Mouse (Mus musculus) kidney, embryonic 14.5 days (tissue): Measurements from ENCODE around the gene Vhl. TPM values are rescaled to one million over a fixed set of nuclear protein-coding genes. Genes with fewer than 3 reads are reported as not detected.

Source experiments
- ATAC-seq: fragments of 200-750 bp; cut with Nextera tagmentation; 2 replicates; pipeline ENCODE4 v1.8.0; 2017; ENCODE audit warnings: moderate number of reproducible peaks, mild to moderate bottlenecking, moderate TSS enrichment, moderate library complexity; ENCODE audit not compliant: low FRiP score, low TSS enrichment
- H3K27ac ChIP-seq: fragments of 300-500 bp; sonication (generic); 2 replicates; pipeline ENCODE4 v1.5.1; 2014; ENCODE audit warnings: low read depth, mild to moderate bottlenecking, low read length, moderate library complexity, mixed read lengths
- H3K27me3 ChIP-seq: fragments of 300-500 bp; sonication (generic); 2 replicates; pipeline ENCODE4 v1.6.1; 2014; ENCODE audit warnings: mild to moderate bottlenecking, low read length; ENCODE audit not compliant: control insufficient read depth, insufficient read depth
- H3K36me3 ChIP-seq: fragments of 300-500 bp; sonication (generic); 2 replicates; pipeline ENCODE4 v1.6.1; 2014; ENCODE audit warnings: low read length, mixed read lengths; ENCODE audit not compliant: control insufficient read depth, insufficient read depth
- H3K4me1 ChIP-seq: fragments of 300-500 bp; sonication (generic); 2 replicates; pipeline ENCODE4 v1.6.1; 2014; ENCODE audit warnings: low read length, mixed read lengths; ENCODE audit not compliant: control insufficient read depth, insufficient read depth
- H3K4me2 ChIP-seq: fragments of 300-500 bp; sonication (generic); replicated peaks from 2 replicates; pipeline ENCODE4 v1.6.1; 2014; ENCODE audit warnings: low read depth, mild to moderate bottlenecking, low read length
- H3K4me3 ChIP-seq: fragments of 300-500 bp; sonication (generic); 2 replicates; pipeline ENCODE4 v1.5.1; 2014; ENCODE audit warnings: mild to moderate bottlenecking, low read length
- H3K9ac ChIP-seq: fragments of 300-500 bp; sonication (generic); 2 replicates; pipeline ENCODE4 v1.6.1; 2014; ENCODE audit warnings: low read depth, mild to moderate bottlenecking, low read length, moderate library complexity
- H3K9me3 ChIP-seq: fragments of 300-500 bp; sonication (generic); 2 replicates; pipeline ENCODE4 v1.6.1; 2016; ENCODE audit warnings: low read length; ENCODE audit not compliant: control insufficient read depth
- WGBS: fragments of 180-500 bp; shearing (Covaris S2); extraction: QIAGEN DNeasy Blood & Tissue Kit; methylation state at CpG from one replicate; pipeline ENCODE4 v1.1.7; 2014; 5-methylcytosine and 5-hydroxymethylcytosine counted together
- polyA plus RNA-seq: library from polyadenylated mRNA; unstranded; fragments of >200 nt; fragmentation: Nextera tagmentation; extraction: Ambion mirVana; gene quantifications from 2 replicates; pipeline ENCODE4 v1.2.1, GENCODE M21; 2014

Vhl gene
- polyA plus RNA-seq, 1 experiment from 2014 or later = 40.7 TPM

DNA sequence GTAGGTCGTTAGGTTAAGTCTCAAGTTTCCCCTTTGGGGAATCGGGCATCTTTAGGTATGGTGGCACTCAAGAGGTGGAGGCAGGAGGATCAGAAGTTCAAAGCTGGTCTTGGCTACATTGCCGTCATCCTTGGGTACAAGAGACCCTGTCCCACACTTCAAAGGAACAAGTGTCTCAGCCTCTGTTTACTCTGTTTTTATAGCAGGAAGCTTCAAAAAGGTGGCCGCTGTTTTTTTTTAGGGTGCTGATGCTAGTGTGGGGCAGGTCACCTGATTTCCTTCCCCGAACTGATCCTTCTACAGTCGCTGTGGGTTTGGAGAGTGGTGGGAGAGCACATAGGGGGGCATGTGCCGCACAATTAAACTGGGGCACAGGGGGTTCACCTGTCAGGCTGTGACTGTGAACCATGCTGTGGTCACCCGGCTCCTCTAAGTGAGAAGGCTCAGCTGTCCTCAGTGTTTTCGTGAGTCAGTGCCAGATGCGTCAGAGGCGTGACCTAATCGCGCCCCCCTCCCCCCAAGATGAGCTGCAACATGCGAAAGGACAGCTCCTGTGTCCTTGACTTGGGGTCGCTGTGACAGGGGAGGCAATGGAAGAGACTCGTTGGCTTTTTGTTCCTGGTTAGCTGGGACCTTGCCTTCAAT, 31.1 kb downstream of the Vhl start:
- Histone ChIP-seq H3K4me1 (0 out of 2 replicates have a peak, but pooled peaks cover 4% of the 10 kb centered on the region), H3K27ac (no peak overlapping the region), H3K36me3 (no peaks in the 10 kb centered on the region), H3K9ac (no peak overlapping the region), H3K4me2 (no peak overlapping the region), H3K4me3 (no peak overlapping the region), H3K9me3 (no peaks in the 10 kb centered on the region), H3K27me3 (no peaks in the 10 kb centered on the region)
- no peak for ATAC-seq
- 44% methylated on average over 16 of the region's 16 CpGs for WGBS

DNA sequence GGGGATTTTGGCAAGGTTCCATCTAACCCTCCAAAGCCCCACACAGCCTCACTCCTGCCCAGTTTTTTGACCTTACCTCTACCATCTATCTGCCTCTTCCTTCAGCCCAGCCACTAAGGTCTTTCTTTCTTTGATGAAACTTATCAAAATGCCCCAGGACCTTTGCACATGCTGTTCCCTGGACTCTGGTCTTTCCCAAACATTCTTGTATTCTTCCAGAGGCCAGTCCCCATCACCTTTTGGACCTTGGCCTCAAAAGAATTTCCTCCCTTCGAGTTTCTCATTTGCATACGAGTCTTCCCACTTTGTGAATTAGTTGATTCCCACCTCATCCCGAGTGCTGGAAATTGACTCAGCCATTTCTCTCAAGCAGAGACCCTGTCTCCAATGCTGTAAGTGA, 31.7 kb downstream of the Vhl start:
- no peak for ATAC-seq
- no peak overlapping the region for H3K4me2 ChIP-seq
- no peaks in the 10 kb centered on the region for H3K27me3 ChIP-seq
- no peak overlapping the region for H3K27ac ChIP-seq
- peaks cover 7% of the 10 kb centered on the region; the same call in 1 of the 2 replicates for H3K4me1 ChIP-seq
- 88% methylated on average over 3 of the region's 3 CpGs for WGBS
- no peaks in the 10 kb centered on the region for H3K36me3 ChIP-seq
- H3K4me3 ChIP-seq = no peak overlapping the region
- no peaks in the 10 kb centered on the region for H3K9me3 ChIP-seq
- H3K9ac ChIP-seq = no peak overlapping the region

DNA sequence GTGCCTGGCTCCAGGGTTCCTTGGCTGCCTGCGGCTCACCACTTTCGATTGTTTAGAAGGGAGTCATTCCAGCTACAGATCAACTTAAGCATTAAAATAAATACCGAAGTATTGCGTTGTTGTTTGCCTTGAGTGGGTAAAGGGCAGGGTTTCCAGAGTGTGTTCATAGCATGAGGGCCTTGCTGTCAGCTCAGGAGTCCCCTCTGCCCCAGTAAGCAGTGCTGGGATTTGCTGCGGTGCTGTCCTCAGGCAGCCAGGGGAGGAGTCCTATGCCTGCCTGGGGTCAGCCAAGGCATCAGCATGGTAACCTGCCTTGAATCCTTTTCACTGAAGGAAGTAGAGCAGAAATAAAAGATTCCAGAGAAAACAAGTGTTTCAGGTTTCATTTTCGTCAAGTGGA, 33.1 kb downstream of the Vhl start:
- 69% methylated on average over 6 of the region's 6 CpGs for WGBS
- Histone ChIP-seq H3K9ac (no peak overlapping the region), H3K4me2 (no peak overlapping the region), H3K4me1 (peaks cover 19% of the 10 kb centered on the region), H3K27me3 (no peaks in the 10 kb centered on the region), H3K4me3 (no peak overlapping the region), H3K36me3 (no peaks in the 10 kb centered on the region), H3K9me3 (no peaks in the 10 kb centered on the region), H3K27ac (no peak overlapping the region)
- no peak for ATAC-seq

DNA sequence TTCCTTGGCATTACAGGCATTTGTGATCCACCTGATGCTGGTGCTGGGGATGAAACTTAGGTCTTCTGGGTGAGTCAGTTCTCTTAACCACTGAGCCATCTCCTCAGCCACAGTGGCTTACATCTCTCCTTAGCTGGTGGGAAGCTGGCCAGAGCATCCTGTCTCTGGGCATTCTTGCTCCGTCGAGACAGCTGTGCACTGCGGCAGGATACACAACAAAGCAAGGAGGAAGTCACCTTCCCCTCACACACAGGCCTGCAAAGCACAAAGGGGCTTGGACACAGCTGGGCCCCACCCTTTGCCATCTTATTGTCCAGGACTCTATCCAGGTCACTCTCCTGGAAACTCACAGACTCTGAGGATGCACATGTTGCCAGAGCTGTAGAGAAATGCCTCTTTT, 34.5 kb downstream of the Vhl start:
- peaks cover 22% of the 10 kb centered on the region for H3K4me1 ChIP-seq
- 65% methylated on average over 3 of the region's 3 CpGs for WGBS
- ATAC-seq = no peak

DNA sequence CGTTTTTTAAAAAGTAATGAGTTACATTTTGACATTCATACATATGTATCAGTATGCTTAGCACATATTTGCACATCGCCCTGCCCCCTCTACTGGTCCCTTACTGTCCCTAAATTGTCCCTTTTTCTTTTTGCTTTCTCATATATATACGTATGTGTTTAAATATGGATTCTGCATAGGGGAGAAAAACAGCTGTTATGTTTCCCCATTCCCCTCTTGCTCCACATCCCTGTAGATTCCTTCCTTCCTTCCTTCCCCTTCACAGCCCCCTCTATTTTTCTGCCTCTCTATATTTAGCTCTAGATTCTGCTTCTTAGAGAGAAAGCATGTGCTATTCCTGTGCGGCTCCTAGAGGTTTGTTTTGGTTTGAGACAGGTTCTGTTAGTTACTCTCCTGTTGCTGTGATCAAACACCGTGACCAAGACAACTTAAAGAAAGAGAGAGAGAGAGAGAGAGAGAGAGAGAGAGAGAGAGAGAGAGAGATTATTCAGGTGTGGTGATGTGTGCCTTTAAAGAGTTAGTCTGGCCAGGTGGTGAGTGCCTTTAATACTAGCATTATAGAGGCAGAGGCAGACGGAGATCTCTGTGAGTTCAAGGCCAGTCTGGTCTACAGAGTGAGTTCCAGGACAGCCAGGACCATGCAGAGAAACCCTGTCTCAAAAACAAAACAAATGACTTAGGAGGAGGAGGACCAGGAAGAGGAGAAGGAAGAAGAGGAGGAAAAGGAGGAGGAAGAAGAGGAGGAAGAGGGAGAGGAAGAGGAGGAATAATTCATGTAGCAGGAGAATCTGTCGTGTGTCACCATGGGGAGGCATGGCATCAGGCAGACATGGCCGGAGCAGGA, 36.1 kb downstream of the Vhl start:
- Histone ChIP-seq H3K36me3 (no peaks in the 10 kb centered on the region), H3K27ac (peak overlapping the region; percentile 12; the same call in 1 of the 2 replicates), H3K9me3 (no peaks in the 10 kb centered on the region), H3K27me3 (no peaks in the 10 kb centered on the region), H3K4me2 (no peak overlapping the region), H3K4me3 (no peak overlapping the region), H3K4me1 (peaks cover 22% of the 10 kb centered on the region), H3K9ac (no peak overlapping the region)
- no peak; the same call in 1 of the 2 replicates for ATAC-seq
- 55% methylated on average over 8 of the region's 8 CpGs for WGBS

More for the DNA sequence above, 34.5 kb downstream of the Vhl start:
- no peak overlapping the region for H3K27ac ChIP-seq
- H3K9ac ChIP-seq = no peak overlapping the region
- H3K4me2 ChIP-seq = no peak overlapping the region
- no peaks in the 10 kb centered on the region for H3K9me3 ChIP-seq
- H3K36me3 ChIP-seq = no peaks in the 10 kb centered on the region
- no peak overlapping the region for H3K4me3 ChIP-seq
- H3K27me3 ChIP-seq = no peaks in the 10 kb centered on the region

DNA sequence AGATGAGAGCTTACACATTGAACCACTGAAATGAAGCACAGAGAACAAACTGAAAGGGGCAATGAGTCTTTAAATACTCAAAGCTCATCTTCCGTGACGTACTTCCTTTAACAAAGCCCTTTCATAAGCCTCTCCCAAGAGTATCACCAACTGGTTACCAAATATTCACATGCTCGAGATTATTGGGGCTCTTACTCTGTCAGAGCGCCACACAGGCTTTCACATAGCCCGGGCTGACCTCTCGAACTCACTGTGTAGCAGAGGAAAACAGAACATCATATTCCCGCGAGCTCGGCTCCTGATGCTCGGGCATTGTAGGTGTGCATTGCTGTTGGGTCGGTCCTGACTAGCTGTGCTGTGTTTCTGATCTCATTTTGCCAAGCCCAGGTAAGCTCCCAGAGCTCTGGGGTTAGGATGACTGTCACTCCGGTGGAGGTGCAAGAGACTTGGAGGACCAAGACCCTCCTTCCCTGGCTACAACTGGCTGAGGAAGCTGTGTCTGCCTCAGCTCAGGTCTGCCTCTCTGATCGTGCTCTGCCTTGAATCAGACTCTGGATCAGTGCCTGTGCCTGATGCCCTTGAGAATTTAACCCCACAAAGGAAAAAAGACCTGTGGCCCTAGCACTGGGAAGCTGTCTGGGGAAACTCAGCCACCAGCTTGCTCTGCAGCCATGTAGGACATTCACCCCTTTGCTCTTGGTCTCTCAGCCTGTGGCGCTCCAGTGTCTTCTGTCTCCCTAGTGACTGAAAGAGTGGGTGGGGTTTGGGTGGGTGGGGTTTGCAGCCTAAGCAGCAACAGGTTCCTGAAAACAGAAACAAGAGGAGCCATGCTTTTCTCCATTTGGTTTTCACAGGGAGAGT, 37.0 kb downstream of the Vhl start:
- ATAC-seq = peak; percentile 37; the same call in 1 of the 2 replicates
- Histone ChIP-seq H3K4me3 (no peak overlapping the region), H3K27ac (peak overlapping the region; percentile 51; the same call in 1 of the 2 replicates)

DNA sequence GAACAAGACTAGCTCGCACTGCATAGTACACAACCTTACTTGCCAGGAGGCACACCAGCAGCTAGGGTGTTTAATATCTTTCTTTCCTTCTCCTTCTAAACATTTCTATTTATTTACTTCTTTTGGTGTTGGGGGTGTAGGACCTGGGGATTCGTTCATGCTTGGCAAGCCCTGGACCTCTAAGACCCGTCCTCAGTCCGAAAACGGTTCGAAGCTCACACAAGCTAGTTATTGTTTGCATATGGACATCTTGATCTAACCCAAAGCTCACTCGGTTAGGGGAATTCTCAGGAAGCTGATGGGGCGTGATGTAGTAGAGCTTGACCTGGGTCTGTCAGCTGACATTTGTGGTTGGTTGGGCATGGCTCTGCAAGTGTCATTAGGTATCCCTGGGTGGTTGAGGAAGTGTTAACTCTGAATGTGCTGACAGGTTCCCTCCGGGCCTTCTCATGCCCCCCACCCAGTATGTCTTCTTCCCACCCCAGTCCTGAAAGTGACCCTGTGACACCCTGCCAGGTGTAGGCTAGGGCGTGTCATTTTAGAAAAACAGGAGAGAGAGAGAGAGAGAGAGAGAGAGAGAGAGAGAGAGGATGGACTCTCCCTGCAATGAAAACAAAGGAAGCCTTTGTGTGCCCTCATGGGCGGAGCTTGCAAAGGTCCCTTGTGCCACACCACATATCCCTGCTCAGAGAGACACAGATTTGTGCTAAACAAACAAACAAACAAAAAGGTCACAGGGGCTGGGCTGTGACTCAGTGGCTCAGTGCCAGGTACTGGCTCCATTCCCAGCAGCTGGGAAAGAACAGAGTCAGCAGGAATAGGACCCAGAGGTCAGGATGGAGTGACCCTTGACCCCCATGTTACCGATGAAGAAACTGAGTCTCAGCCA, 37.8 kb downstream of the Vhl start:
- peak overlapping the region; percentile 3; the same call in 1 of the 2 replicates for H3K27ac ChIP-seq

More for the DNA sequence above, 37.0 kb downstream of the Vhl start:
- H3K9ac ChIP-seq = no peak overlapping the region
- peak overlapping the region; percentile 10; the same call in 1 of the 2 replicates for H3K4me2 ChIP-seq
- 63% methylated on average over 14 of the region's 14 CpGs for WGBS
- no peaks in the 10 kb centered on the region for H3K36me3 ChIP-seq
- peaks cover 22% of the 10 kb centered on the region for H3K4me1 ChIP-seq
- H3K27me3 ChIP-seq = no peaks in the 10 kb centered on the region
- H3K9me3 ChIP-seq = no peaks in the 10 kb centered on the region

More for the DNA sequence above, 37.8 kb downstream of the Vhl start:
- Histone ChIP-seq H3K4me1 (peaks cover 22% of the 10 kb centered on the region), H3K9me3 (no peaks in the 10 kb centered on the region), H3K9ac (no peak overlapping the region), H3K27me3 (no peaks in the 10 kb centered on the region), H3K36me3 (no peaks in the 10 kb centered on the region), H3K4me3 (no peak overlapping the region), H3K4me2 (0 out of 2 replicates have a peak overlapping the region, but pooled peaks have one; percentile 10)
- 38% methylated on average over 12 of the region's 12 CpGs for WGBS
- ATAC-seq = no peak
